Mouse (Mus musculus) heart, postnatal 14 days (tissue): ENCODE measurements around the gene Gm44596. TPM values are rescaled to one million over a fixed set of nuclear protein-coding genes. Genes with fewer than 3 reads are reported as not detected.
A peak's percentile ranks its signal among the peaks of the same experiment; 100 is the strongest.

Experiments used
- DNase-seq, 2 experiments: peaks; one replicate each; pipeline ENCODE4 v3.0.0; 2021 to 2022
- intact Hi-C: fragments of 180-260 bp; cut with DNase I; formaldehyde crosslinking; loops from one replicate; pipeline ENCODE4 v1.15.1; 2025
- long read RNA-seq, 2 experiments: library from polyadenylated mRNA; stranded (forward); transcript quantifications; one replicate each; pipeline ENCODE4 v2.0.0; 2021
- total RNA-seq, 2 experiments: library from RNA; stranded (reverse); gene quantifications; 2 replicates each; pipeline ENCODE4 v1.2.3; 2021

Gm44596 gene
- not detected for total RNA-seq
- long read RNA-seq, experiment 1, partial matches to known transcripts = 0 of 1 reads
- long read RNA-seq, experiment 1, other reads (novel, unspliced or antisense) = 1 of 1 reads
- long read RNA-seq, experiment 2 = 0 reads

GRCm38 (mm10) chr6:128375192-128375591 is at the start of gene Gm44596, which contains the start of gene Tex52:
Gene Gm44596 (plus strand): TSS chr6:128375503.
Gene Tex52 (plus strand): TSS chr6:128375456.
- DNase-seq = peak; percentile 26 to 44
- intact Hi-C loops = no loop called here

- DNase-seq = peak; percentile 59 to 82
- intact Hi-C loops = no loop called here
These were observed 40.7 kb upstream of the Gm44596 start for GRCm38 (mm10) chr6:128334397-128335124.

- intact Hi-C loops = no loop called here
- DNase-seq = no peak
These were observed 37.8 kb upstream of the Gm44596 start for GRCm38 (mm10) chr6:128337467-128337866.

GRCm38 (mm10) chr6:128338876-128339275 is 36.4 kb upstream of the Gm44596 start:
- intact Hi-C loops = no loop called here
- no peak for DNase-seq

- DNase-seq = no peak
- intact Hi-C loops = no loop called here
These were observed 33.2 kb upstream of the Gm44596 start for GRCm38 (mm10) chr6:128341956-128342723.

- intact Hi-C loops = no loop called here
- DNase-seq = no peak
These were observed 29.7 kb upstream of the Gm44596 start for GRCm38 (mm10) chr6:128345623-128346022.

- DNase-seq = peak in 1 of 2 experiments; percentile 18
- intact Hi-C loops = no loop called here
These were observed 28.5 kb upstream of the Gm44596 start for GRCm38 (mm10) chr6:128346782-128347181.

GRCm38 (mm10) chr6:128349711-128350110 is 25.6 kb upstream of the Gm44596 start:
- intact Hi-C loops = no loop called here
- DNase-seq = no peak

- DNase-seq = no peak
- intact Hi-C loops = no loop called here
These were observed 21.2 kb upstream of the Gm44596 start for GRCm38 (mm10) chr6:128354140-128354539.

- intact Hi-C loops = loop anchor here (5.0 kb wide), 1 partner anchor 123 kb away; no protein-coding TSS in a partner anchor
- peak in 1 of 2 experiments; percentile 46 for DNase-seq
These were observed 20.1 kb upstream of the Gm44596 start for GRCm38 (mm10) chr6:128355201-128355681.

GRCm38 (mm10) chr6:128355726-128356416 is 19.4 kb upstream of the Gm44596 start, which contains the start of gene Tulp3:
Gene Tulp3 (minus strand): TSS chr6:128355851.
- DNase-seq = peak; percentile 96 to 98
- intact Hi-C loops = loop anchor here (5.0 kb wide), 1 partner anchor 124 kb away; no protein-coding TSS in a partner anchor

GRCm38 (mm10) chr6:128358999-128359398 is 16.3 kb upstream of the Gm44596 start:
- DNase-seq = peak; percentile 61 to 69
- intact Hi-C loops = loop anchor here (2.0 to 5.0 kb wide), 2 partner anchors 40 to 127 kb away; no protein-coding TSS in a partner anchor

GRCm38 (mm10) chr6:128361901-128362300 is 13.4 kb upstream of the Gm44596 start:
- no peak for DNase-seq
- intact Hi-C loops = no loop called here

GRCm38 (mm10) chr6:128362381-128363006 is 12.8 kb upstream of the Gm44596 start, which contains the start of the genes Rhno1 and Foxm1:
Gene Rhno1 (minus strand): TSS chr6:128362911.
Gene Foxm1 (plus strand): TSS chr6:128362967.
- intact Hi-C loops = no loop called here
- DNase-seq = peak; percentile 87 to 88

GRCm38 (mm10) chr6:128363007-128363825 is 12.1 kb upstream of the Gm44596 start:
- intact Hi-C loops = no loop called here
- no peak for DNase-seq

GRCm38 (mm10) chr6:128364721-128365120 is 10.6 kb upstream of the Gm44596 start:
- intact Hi-C loops = no loop called here

GRCm38 (mm10) chr6:128366466-128366865 is 8.8 kb upstream of the Gm44596 start:
- intact Hi-C loops = no loop called here
- no peak for DNase-seq

More at GRCm38 (mm10) chr6:128364721-128365120, 10.6 kb upstream of the Gm44596 start:
- no peak for DNase-seq

GRCm38 (mm10) chr6:128370040-128370439 is 5.3 kb upstream of the Gm44596 start:
- intact Hi-C loops = loop anchor here (5.0 kb wide), 1 partner anchor 37 kb away; no protein-coding TSS in a partner anchor
- DNase-seq = no peak
